Mouse (Mus musculus): ENCODE results near the gene Pole3.

GRCm38 (mm10) chr4:62486162-62486696 lies 38.6 kb downstream of the Pole3 start:
- TF ChIP-seq CTCF (IDR thresholded peaks at IDR 0.05; ENCODE audit: extremely low read depth, insufficient read length, insufficient replicate concordance, low read depth, low read length) (no peak), POLR2A (IDR thresholded peaks at IDR 0.05; ENCODE audit: low read depth, low read length) (no peak)
